Mouse (Mus musculus): Measurements from ENCODE around the gene Rsph1.

GRCm38 (mm10) chr17:31231780-31232179, 45.4 kb downstream of the Rsph1 start:
- TF ChIP-seq CTCF (IDR thresholded peaks at IDR 0.05; ENCODE audit: low read depth, low read length): no peak
- TF ChIP-seq POLR2A (IDR thresholded peaks at IDR 0.05; ENCODE audit: extremely low read depth, insufficient read depth, low read length): no peak

All from liver, adult 2 months (tissue).